Comparison of ENCODE assay signal across 8 mouse cellular contexts in the genomic region with DNA sequence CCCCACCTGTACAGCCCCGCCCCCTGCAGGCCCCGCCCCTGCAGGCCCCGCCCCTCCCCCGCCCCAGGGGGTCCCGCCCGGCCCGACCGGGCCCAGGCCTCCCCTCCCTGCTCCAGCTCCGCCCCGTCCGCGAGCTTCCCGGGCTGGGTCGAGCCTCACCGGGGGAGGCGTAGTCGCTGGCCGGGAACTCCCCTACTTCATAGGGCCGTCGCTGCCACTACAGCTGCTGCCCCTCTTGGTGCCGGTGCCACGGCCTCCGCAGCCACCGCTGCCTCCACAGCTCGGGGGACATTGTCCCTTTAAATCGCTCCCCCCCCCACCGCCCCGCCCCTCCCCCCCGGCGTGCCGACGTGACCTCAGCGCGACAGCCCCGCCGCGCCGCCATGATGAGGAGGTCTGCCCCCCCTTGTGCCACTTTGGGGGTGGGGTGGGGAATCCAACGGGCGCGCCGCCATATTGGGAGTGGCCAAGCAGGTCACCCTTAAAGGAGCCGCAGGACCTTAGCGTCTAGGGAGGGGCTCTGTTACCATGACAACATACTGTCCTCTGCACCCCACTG. TPM values are rescaled to one million over a fixed set of nuclear protein-coding genes. Genes with fewer than 3 reads are reported as not detected.
A peak's percentile ranks its signal among the peaks of the same experiment; 100 is the strongest.
DNase-seq lines count a peak whose midpoint lies in the region; ATAC-seq lines count a peak whose summit lies in the region.

Gene Wiz, minus strand, starts transcription at position 339 of the 559 bp plus-strand sequence.

- peak; percentile 71 for DNase-seq in MEL-GATA-1-ER (ENCODE audit: extremely low read depth, low read depth)
- DNase-seq in cerebellum, adult 9-10 months, result peak; percentile 98
- peak; percentile 89 to 96 for DNase-seq in frontal cortex, adult 2 months (ENCODE audit: extremely low spot score in 1 of 2, low spot score in 1 of 2)
- DNase-seq in hindbrain, embryonic 11.5 days (ENCODE audit: low spot score), result peak; percentile 93
- DNase-seq in layer of hippocampus, postnatal 10 days (ENCODE audit: low spot score in 2 of 2), result peak; percentile 95 to 96
- peak; percentile 98 for DNase-seq in lung, postnatal 10 days
- peak; percentile 94 for DNase-seq in ovary, postnatal 36 days (ENCODE audit: low spot score)
- peak; percentile 91 for DNase-seq in thymus, postnatal 25 days

- H3K9me3 ChIP-seq in hindbrain, embryonic 11.5 days (ENCODE audit: control insufficient read depth, low read length), result no peaks in the 10 kb centered on the region

- 0 out of 2 replicates have a peak, but pooled peaks cover 3% of the 10 kb centered on the region for H3K4me1 ChIP-seq in hindbrain, embryonic 11.5 days (replicated peaks; ENCODE audit: control insufficient read depth, insufficient read depth, low read length)

- 0% methylated on average over 13 of the region's 44 CpGs for WGBS in hindbrain, embryonic 11.5 days

- peak within 1 kb of the TSS; percentile 81 for H3K9ac ChIP-seq in hindbrain, embryonic 11.5 days (ENCODE audit: low read depth, low read length)

- peak; percentile 88 for ATAC-seq in hindbrain, embryonic 11.5 days (ENCODE audit: low FRiP score)

- peak within 1 kb of the TSS; percentile 95 for H3K4me2 ChIP-seq in hindbrain, embryonic 11.5 days (replicated peaks; ENCODE audit: low read depth, low read length)

- H3K36me3 ChIP-seq in hindbrain, embryonic 11.5 days (ENCODE audit: control insufficient read depth, insufficient read depth, low read length), result no peaks in the 10 kb centered on the region

- H3K27ac ChIP-seq in hindbrain, embryonic 11.5 days (ENCODE audit: low read depth, low read length), result peak within 1 kb of the TSS; percentile 61

- H3K27me3 ChIP-seq in hindbrain, embryonic 11.5 days (ENCODE audit: control insufficient read depth, insufficient read depth, low read length), result peaks cover 27% of the 10 kb centered on the region

- peak within 1 kb of the TSS; percentile 77 for H3K4me3 ChIP-seq in hindbrain, embryonic 11.5 days (ENCODE audit: low read depth, low read length)

RNA-seq across cellular contexts. Expression of gene Wiz, which starts in this region (rescaled TPM):
- 38.6 and 41.4 TPM in 2 replicates for polyA plus RNA-seq in frontal cortex, adult 2 months (2012; rRNA removed)
- 27.8 and 33.0 TPM in 2 replicates for polyA plus RNA-seq in hindbrain, embryonic 11.5 days (2014; fragmentation: Nextera tagmentation; extraction: Ambion mirVana)
- total RNA-seq in layer of hippocampus, postnatal 10 days (2021), result 10 to 100 TPM; 84.1 to 92.5 TPM

Comparison
In these comparisons a context has a peak if more than half of its experiments do, and no peak if none do; other contexts are left out.
1. Peak in every context shown above with its lines: DNase-seq, ATAC-seq, H3K4me3 ChIP-seq and H3K27ac ChIP-seq.